Mouse (Mus musculus) hindbrain, embryonic 12.5 days (tissue): ENCODE results near the gene St7l. TPM values are rescaled to one million over a fixed set of nuclear protein-coding genes. Genes with fewer than 3 reads are reported as not detected.

ENCODE experiments used
- ATAC-seq: fragments of 200-750 bp; cut with Nextera tagmentation; 2 replicates; pipeline ENCODE4 v1.8.0; 2017; ENCODE audit warnings: moderate TSS enrichment; ENCODE audit not compliant: low FRiP score
- H3K27ac ChIP-seq: fragments of 300-500 bp; sonication (generic); 2 replicates; pipeline ENCODE4 v1.5.1; 2016; ENCODE audit warnings: mild to moderate bottlenecking
- H3K27me3 ChIP-seq: fragments of 300-500 bp; sonication (generic); 2 replicates; pipeline ENCODE4 v1.6.1; 2016; ENCODE audit warnings: mild to moderate bottlenecking
- H3K36me3 ChIP-seq: fragments of 300-500 bp; sonication (generic); 2 replicates; pipeline ENCODE4 v1.6.1; 2016; ENCODE audit warnings: mild to moderate bottlenecking
- H3K4me1 ChIP-seq: fragments of 300-500 bp; sonication (generic); 2 replicates; pipeline ENCODE4 v1.6.1; 2016
- H3K4me2 ChIP-seq: fragments of 300-500 bp; sonication (generic); replicated peaks from 2 replicates; pipeline ENCODE4 v1.6.1; 2016; ENCODE audit warnings: mild to moderate bottlenecking
- H3K4me3 ChIP-seq: fragments of 300-500 bp; sonication (generic); 2 replicates; pipeline ENCODE4 v1.5.1; 2016; ENCODE audit warnings: mild to moderate bottlenecking
- H3K9ac ChIP-seq: fragments of 300-500 bp; sonication (generic); 2 replicates; pipeline ENCODE4 v1.6.1; 2016; ENCODE audit warnings: mild to moderate bottlenecking, moderate library complexity
- H3K9me3 ChIP-seq: fragments of 300-500 bp; sonication (generic); replicated peaks from 2 replicates; pipeline ENCODE4 v1.6.1; 2016; ENCODE audit warnings: mild to moderate bottlenecking
- WGBS: fragments of 180-500 bp; shearing (Covaris S2); methylation state at CpG from one replicate; pipeline ENCODE4 v1.1.7; 2016; 5-methylcytosine and 5-hydroxymethylcytosine counted together
- polyA plus RNA-seq: library from polyadenylated mRNA; unstranded; fragments of >200 nt; fragmentation: Nextera tagmentation; extraction: Ambion mirVana; gene quantifications from 2 replicates; pipeline ENCODE4 v1.2.1, GENCODE M21; 2016

The St7l gene
- 38.3 and 42.5 TPM in 2 replicates for polyA plus RNA-seq

GRCm38 (mm10) chr3:104863786-104864650, at the start of gene St7l, which contains the start of gene Capza1:
St7l (plus strand) TSS chr3:104864005.
Capza1 (minus strand) TSS chr3:104864505.
- peak within 1 kb of the TSS; percentile 97 for H3K27ac ChIP-seq
- peaks cover 32% of the 10 kb centered on the region for H3K4me1 ChIP-seq
- peak within 1 kb of the TSS; percentile 83 for H3K9ac ChIP-seq
- WGBS, result under 1% methylated on average over 43 of the region's 43 CpGs
- H3K9me3 ChIP-seq, result no peaks in the 10 kb centered on the region
- H3K36me3 ChIP-seq, result peaks cover 4% of the 10 kb centered on the region; the same call in 1 of the 2 replicates
- peak within 1 kb of the TSS; percentile 69 for H3K4me2 ChIP-seq
- H3K4me3 ChIP-seq, result peak within 1 kb of the TSS; percentile 75
- H3K27me3 ChIP-seq, result no peaks in the 10 kb centered on the region
- ATAC-seq, result peak; percentile 97

GRCm38 (mm10) chr3:104814746-104815145, 49.1 kb upstream of the St7l start:
- H3K27ac ChIP-seq, result no peak overlapping the region
- H3K36me3 ChIP-seq, result no peaks in the 10 kb centered on the region
- H3K9ac ChIP-seq, result no peak overlapping the region
- no peaks in the 10 kb centered on the region for H3K9me3 ChIP-seq
- no peak for ATAC-seq
- H3K27me3 ChIP-seq, result no peaks in the 10 kb centered on the region
- H3K4me3 ChIP-seq, result no peak overlapping the region
- no peak overlapping the region for H3K4me2 ChIP-seq
- H3K4me1 ChIP-seq, result peaks cover 16% of the 10 kb centered on the region
- WGBS, result 100% methylated on average over 1 of the region's 1 CpGs

- H3K27ac ChIP-seq, result no peak overlapping the region
- H3K4me2 ChIP-seq, result no peak overlapping the region
- no peaks in the 10 kb centered on the region for H3K36me3 ChIP-seq
- H3K9ac ChIP-seq, result no peak overlapping the region
- H3K27me3 ChIP-seq, result no peaks in the 10 kb centered on the region
- no peak overlapping the region for H3K4me3 ChIP-seq
- H3K9me3 ChIP-seq, result no peaks in the 10 kb centered on the region
- no peak for ATAC-seq
- 70% methylated on average over 1 of the region's 2 CpGs for WGBS
- peaks cover 16% of the 10 kb centered on the region for H3K4me1 ChIP-seq
These were observed 48.5 kb upstream of the St7l start for GRCm38 (mm10) chr3:104815346-104815745.

DNA sequence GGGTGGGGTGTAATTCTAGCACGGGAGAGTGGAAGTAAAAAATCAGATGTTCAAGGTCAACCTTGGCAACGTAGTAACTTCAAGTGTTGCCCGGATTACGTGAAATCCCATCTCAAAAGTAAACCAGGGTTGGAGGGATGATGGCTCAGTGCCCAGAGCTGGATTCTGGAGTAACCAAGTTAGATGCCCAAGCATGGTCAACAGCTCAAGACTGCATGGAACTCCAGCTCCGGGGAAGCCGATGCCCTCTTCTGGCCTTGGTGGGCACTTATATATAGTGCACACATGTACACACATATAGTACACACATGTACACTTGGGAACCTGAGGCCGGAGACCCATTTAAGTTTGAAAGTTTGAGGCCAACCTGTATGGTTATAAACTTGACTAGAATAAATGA, 47.7 kb upstream of the St7l start:
- 98% methylated on average over 7 of the region's 7 CpGs for WGBS

GRCm38 (mm10) chr3:104817481-104817990, 46.3 kb upstream of the St7l start:
- Histone ChIP-seq H3K9me3 (no peaks in the 10 kb centered on the region), H3K36me3 (peaks cover 6% of the 10 kb centered on the region; the same call in 1 of the 2 replicates), H3K27me3 (no peaks in the 10 kb centered on the region), H3K9ac (peak overlapping the region; percentile 80), H3K4me3 (peak overlapping the region; percentile 75), H3K27ac (peak overlapping the region; percentile 66), H3K4me1 (peaks cover 14% of the 10 kb centered on the region), H3K4me2 (peak overlapping the region; percentile 99)
- ATAC-seq, result peak; percentile 83
- WGBS, result under 1% methylated on average over 46 of the region's 46 CpGs

More for the DNA sequence above, 47.7 kb upstream of the St7l start:
- Histone ChIP-seq H3K4me3 (no peak overlapping the region), H3K4me2 (no peak overlapping the region), H3K9ac (no peak overlapping the region), H3K27me3 (no peaks in the 10 kb centered on the region), H3K9me3 (no peaks in the 10 kb centered on the region), H3K4me1 (peaks cover 16% of the 10 kb centered on the region), H3K27ac (no peak overlapping the region), H3K36me3 (peaks cover under 1% of the 10 kb centered on the region; the same call in 1 of the 2 replicates)
- ATAC-seq, result no peak

DNA sequence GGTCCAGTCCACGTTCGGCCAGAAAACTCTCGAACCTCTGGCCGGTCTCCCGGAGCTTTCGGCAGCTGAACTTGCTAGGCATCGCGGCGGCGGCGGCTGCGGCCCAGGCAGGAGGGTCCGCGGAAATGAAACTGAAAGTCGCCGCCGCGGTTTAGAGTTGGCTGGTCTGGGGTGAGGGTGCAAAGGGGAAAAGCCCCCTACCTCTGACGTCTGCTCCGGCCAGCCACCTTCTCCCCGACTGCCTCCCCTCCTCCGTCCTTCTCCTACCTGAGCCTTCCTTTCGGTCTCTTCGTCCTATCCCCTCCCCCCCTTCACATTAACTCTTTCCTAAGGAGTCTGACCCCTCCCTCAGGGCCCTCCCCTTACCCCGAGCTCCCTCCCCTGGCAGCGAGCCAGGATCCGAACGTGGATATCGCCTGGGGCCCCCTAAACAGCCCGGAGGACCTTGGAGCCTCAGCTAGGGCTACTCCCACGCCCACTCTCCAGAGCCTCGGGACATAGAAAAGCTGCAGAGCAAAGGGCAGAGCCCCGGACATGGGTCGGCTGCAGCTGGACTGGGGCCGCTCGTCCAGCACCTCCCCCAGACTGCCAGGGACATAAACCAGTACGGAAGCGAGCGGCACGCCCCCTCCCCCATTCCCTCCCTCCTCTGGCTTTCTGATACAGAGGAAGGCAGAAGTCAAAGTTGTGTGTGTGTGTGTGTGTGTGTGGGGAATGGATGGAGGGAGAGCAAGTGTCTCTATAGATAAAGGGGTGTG, 45.6 kb upstream of the St7l start, which contains the start of gene Mov10:
Mov10 (minus strand) TSS at position 573 of the 758 bp plus-strand sequence.
- under 1% methylated on average over 35 of the region's 40 CpGs for WGBS
- H3K9ac ChIP-seq, result peak within 1 kb of the TSS; percentile 80
- peak within 1 kb of the TSS; percentile 75 for H3K4me3 ChIP-seq
- H3K4me1 ChIP-seq, result peaks cover 14% of the 10 kb centered on the region
- peak within 1 kb of the TSS; percentile 66 for H3K27ac ChIP-seq
- peak within 1 kb of the TSS; percentile 99 for H3K4me2 ChIP-seq
- ATAC-seq, result peak; percentile 75
- no peaks in the 10 kb centered on the region for H3K9me3 ChIP-seq
- H3K36me3 ChIP-seq, result peaks cover 6% of the 10 kb centered on the region; the same call in 1 of the 2 replicates
- no peaks in the 10 kb centered on the region for H3K27me3 ChIP-seq

DNA sequence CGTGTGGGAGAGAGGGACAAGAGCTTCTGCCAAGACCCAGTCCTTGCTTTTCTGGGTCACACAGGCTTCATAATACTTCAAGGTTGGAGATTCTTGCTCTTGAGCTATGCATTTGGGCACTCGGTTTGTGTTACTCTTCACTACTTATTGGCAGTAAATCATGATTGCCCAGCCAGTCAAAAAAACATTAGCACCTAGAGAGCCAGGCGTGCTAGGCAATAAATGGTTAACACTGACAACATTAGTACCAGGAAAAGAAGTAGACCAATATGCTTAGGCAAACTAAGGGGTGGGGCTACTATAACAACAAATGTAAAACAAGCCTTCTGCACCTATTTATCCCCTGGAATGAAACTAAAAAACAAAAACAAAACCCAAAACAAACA, 45.1 kb upstream of the St7l start:
- H3K9me3 ChIP-seq, result no peaks in the 10 kb centered on the region
- peak overlapping the region; percentile 80 for H3K9ac ChIP-seq
- peak overlapping the region; percentile 49; the same call in 1 of the 2 replicates for H3K27ac ChIP-seq
- no peaks in the 10 kb centered on the region for H3K27me3 ChIP-seq
- H3K4me3 ChIP-seq, result peak overlapping the region; percentile 75
- WGBS, result 6% methylated on average over 3 of the region's 3 CpGs
- H3K36me3 ChIP-seq, result peaks cover 6% of the 10 kb centered on the region; the same call in 1 of the 2 replicates
- H3K4me1 ChIP-seq, result peaks cover 14% of the 10 kb centered on the region
- ATAC-seq, result no peak
- H3K4me2 ChIP-seq, result peak overlapping the region; percentile 99

DNA sequence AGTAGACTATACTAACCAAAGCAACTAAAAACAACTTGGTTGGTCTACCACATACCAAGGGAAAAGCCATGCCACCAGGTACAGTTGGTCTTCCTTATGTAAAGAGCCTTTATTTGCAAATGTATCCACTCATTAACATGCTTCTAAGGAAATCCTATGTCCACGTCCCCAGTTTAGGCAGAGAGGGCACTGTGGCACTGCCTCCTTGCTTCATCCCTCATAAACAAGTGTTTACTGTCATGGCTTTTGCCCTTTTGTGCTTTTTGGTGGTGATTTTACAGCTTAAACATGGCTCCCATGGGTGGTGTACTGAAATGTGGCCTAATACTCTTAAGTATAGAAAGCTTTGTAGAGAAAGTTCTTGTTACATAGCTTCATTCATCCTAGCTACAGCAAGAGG, 43.4 kb upstream of the St7l start:
- Histone ChIP-seq H3K4me2 (no peak overlapping the region), H3K27ac (no peak overlapping the region), H3K9me3 (no peaks in the 10 kb centered on the region), H3K9ac (no peak overlapping the region), H3K27me3 (no peaks in the 10 kb centered on the region), H3K4me3 (no peak overlapping the region), H3K4me1 (peaks cover 14% of the 10 kb centered on the region), H3K36me3 (peaks cover 6% of the 10 kb centered on the region; the same call in 1 of the 2 replicates)
- ATAC-seq, result no peak
- WGBS, result 50% methylated on average over 1 of the region's 1 CpGs

DNA sequence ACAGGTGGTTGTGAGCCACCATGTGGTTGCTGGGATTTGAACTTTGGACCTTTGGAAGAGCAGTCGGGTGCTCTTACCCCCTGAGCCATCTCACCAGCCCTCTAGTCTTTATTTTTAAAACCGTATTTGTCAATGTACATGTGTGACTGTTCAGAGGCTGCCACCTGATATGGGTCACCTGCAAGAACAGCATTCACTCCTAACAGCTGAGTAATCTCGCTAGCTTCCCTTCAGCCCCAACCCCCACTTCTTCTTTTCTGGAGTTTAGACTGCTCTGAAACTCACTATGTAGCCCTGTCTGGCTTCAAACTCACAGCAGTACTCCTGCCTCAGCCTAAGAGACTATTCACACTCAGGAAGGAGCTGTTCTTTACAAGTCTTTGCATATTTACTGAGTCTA, 41.4 kb upstream of the St7l start:
- H3K27me3 ChIP-seq, result no peaks in the 10 kb centered on the region
- H3K9me3 ChIP-seq, result no peaks in the 10 kb centered on the region
- no peak overlapping the region for H3K9ac ChIP-seq
- no peak overlapping the region for H3K4me2 ChIP-seq
- WGBS, result 86% methylated on average over 3 of the region's 3 CpGs
- H3K4me1 ChIP-seq, result peaks cover 7% of the 10 kb centered on the region
- ATAC-seq, result no peak
- no peak overlapping the region for H3K4me3 ChIP-seq
- H3K27ac ChIP-seq, result no peak overlapping the region
- H3K36me3 ChIP-seq, result peaks cover 15% of the 10 kb centered on the region

DNA sequence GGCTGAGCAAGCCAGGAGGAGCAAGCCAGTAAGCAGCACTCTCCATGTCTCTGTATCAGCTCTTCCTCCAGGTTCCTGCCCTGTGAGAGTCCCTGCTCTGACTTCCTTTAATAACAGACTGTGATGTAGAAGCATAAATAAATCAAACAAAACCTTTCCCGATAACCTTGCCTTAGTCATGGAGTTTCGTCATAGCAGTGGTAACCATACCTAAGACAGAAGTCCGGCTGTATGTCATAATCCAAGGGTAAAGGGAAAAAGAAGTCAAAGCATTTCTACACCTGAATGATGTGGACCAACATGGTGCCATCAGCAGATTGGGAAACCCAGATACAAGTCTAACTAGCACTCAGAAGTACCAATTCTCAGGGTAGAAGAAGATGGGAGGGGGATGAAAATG, 28.0 kb upstream of the St7l start:
- WGBS, result 96% methylated on average over 3 of the region's 3 CpGs
- no peak overlapping the region for H3K9ac ChIP-seq
- no peak overlapping the region for H3K27ac ChIP-seq
- no peaks in the 10 kb centered on the region for H3K4me1 ChIP-seq
- no peaks in the 10 kb centered on the region for H3K9me3 ChIP-seq
- no peak overlapping the region for H3K4me3 ChIP-seq
- no peak for ATAC-seq
- no peaks in the 10 kb centered on the region for H3K27me3 ChIP-seq
- H3K4me2 ChIP-seq, result no peak overlapping the region
- peaks cover 44% of the 10 kb centered on the region for H3K36me3 ChIP-seq

- Histone ChIP-seq H3K9ac (no peak overlapping the region), H3K9me3 (no peaks in the 10 kb centered on the region), H3K36me3 (peaks cover 53% of the 10 kb centered on the region), H3K27ac (no peak overlapping the region), H3K27me3 (no peaks in the 10 kb centered on the region), H3K4me1 (no peaks in the 10 kb centered on the region), H3K4me2 (no peak overlapping the region), H3K4me3 (no peak overlapping the region)
- no peak for ATAC-seq
- WGBS, result over 99% methylated on average over 5 of the region's 5 CpGs
These were observed 22.8 kb upstream of the St7l start for GRCm38 (mm10) chr3:104841049-104841448.

- H3K27me3 ChIP-seq, result no peaks in the 10 kb centered on the region
- H3K36me3 ChIP-seq, result peaks cover 45% of the 10 kb centered on the region
- H3K4me3 ChIP-seq, result no peak overlapping the region
- 93% methylated on average over 4 of the region's 4 CpGs for WGBS
- H3K9me3 ChIP-seq, result no peaks in the 10 kb centered on the region
- ATAC-seq, result no peak
- H3K4me2 ChIP-seq, result no peak overlapping the region
- H3K4me1 ChIP-seq, result no peaks in the 10 kb centered on the region
- no peak overlapping the region for H3K9ac ChIP-seq
- no peak overlapping the region for H3K27ac ChIP-seq
These were observed 17.2 kb upstream of the St7l start for GRCm38 (mm10) chr3:104846601-104847000.
